Mouse (Mus musculus) limb, embryonic 14.5 days (tissue): ENCODE data around the gene S100a14. TPM values are rescaled to one million over a fixed set of nuclear protein-coding genes. Genes with fewer than 3 reads are reported as not detected.

Experiments used
- ATAC-seq: fragments of 200-750 bp; cut with Nextera tagmentation; 2 replicates; pipeline ENCODE4 v1.8.0; 2017; ENCODE audit warnings: low read depth, moderate number of reproducible peaks, moderate TSS enrichment; ENCODE audit not compliant: low FRiP score
- DNase-seq: peaks from one replicate; pipeline ENCODE4 v3.0.0-alpha.2; 2015; ENCODE audit warnings: low spot score
- H3K27ac ChIP-seq: fragments of 300-500 bp; sonication (generic); replicated peaks from 2 replicates; pipeline ENCODE4 v1.5.1; 2014; ENCODE audit warnings: low read depth, mild to moderate bottlenecking, low read length, moderate library complexity, mixed read lengths
- H3K27me3 ChIP-seq: fragments of 300-500 bp; sonication (generic); 2 replicates; pipeline ENCODE4 v1.6.1; 2014; ENCODE audit warnings: low read length, mixed read lengths; ENCODE audit not compliant: control insufficient read depth, insufficient read depth
- H3K36me3 ChIP-seq: fragments of 300-500 bp; sonication (generic); 2 replicates; pipeline ENCODE4 v1.6.1; 2014; ENCODE audit warnings: mild to moderate bottlenecking, low read length, moderate library complexity, mixed read lengths; ENCODE audit not compliant: control insufficient read depth, insufficient read depth
- H3K4me1 ChIP-seq: fragments of 300-500 bp; sonication (generic); 2 replicates; pipeline ENCODE4 v1.6.1; 2014; ENCODE audit warnings: antibody characterized with exemption, low read length, mixed read lengths; ENCODE audit not compliant: control insufficient read depth, insufficient read depth
- H3K4me2 ChIP-seq: fragments of 300-500 bp; sonication (generic); replicated peaks from 2 replicates; pipeline ENCODE4 v1.6.1; 2014; ENCODE audit warnings: low read depth, mild to moderate bottlenecking, low read length, moderate library complexity; ENCODE audit not compliant: severe bottlenecking
- H3K4me3 ChIP-seq: fragments of 300-500 bp; sonication (generic); replicated peaks from 2 replicates; pipeline ENCODE4 v1.5.1; 2014; ENCODE audit warnings: low read length
- H3K9ac ChIP-seq: fragments of 300-500 bp; sonication (generic); 2 replicates; pipeline ENCODE4 v1.6.1; 2014; ENCODE audit warnings: mild to moderate bottlenecking, low read depth, low read length, moderate library complexity; ENCODE audit not compliant: severe bottlenecking
- H3K9me3 ChIP-seq: fragments of 300-500 bp; sonication (generic); 2 replicates; pipeline ENCODE4 v1.6.1; 2016; ENCODE audit warnings: low read length; ENCODE audit not compliant: control insufficient read depth
- POLR2A ChIP-seq: fragments of 200-500 bp; IDR thresholded peaks from 2 replicates; pipeline ENCODE4 v1.8.0; 2012; ENCODE audit warnings: inconsistent platforms, mild to moderate bottlenecking, moderate library complexity, borderline replicate concordance; ENCODE audit not compliant: insufficient read depth, insufficient read length; ENCODE audit errors: extremely low read depth
- WGBS: fragments of 180-500 bp; shearing (Covaris S2); extraction: QIAGEN DNeasy Blood & Tissue Kit; methylation state at CpG from one replicate; pipeline ENCODE4 v1.1.7; 2014; 5-methylcytosine and 5-hydroxymethylcytosine counted together
- polyA plus RNA-seq, 2 experiments: library from polyadenylated mRNA; depleted of rRNA in 1 of 2; stranded (reverse) in 1 of 2; unstranded in 1 of 2; fragments of >200 nt; fragmentation: Nextera tagmentation in 1 of 2; extraction: Ambion mirVana in 1 of 2; gene quantifications; 2 replicates each; pipeline versions ENCODE4 v1.2.1 to v1.2.3; 2012 to 2014

Gene S100a14
- polyA plus RNA-seq (2012; rRNA removed) (21.3 and 51.3 TPM in 2 replicates), polyA plus RNA-seq (2014; fragmentation: Nextera tagmentation; extraction: Ambion mirVana) (23.7 and 33.4 TPM in 2 replicates)

DNA sequence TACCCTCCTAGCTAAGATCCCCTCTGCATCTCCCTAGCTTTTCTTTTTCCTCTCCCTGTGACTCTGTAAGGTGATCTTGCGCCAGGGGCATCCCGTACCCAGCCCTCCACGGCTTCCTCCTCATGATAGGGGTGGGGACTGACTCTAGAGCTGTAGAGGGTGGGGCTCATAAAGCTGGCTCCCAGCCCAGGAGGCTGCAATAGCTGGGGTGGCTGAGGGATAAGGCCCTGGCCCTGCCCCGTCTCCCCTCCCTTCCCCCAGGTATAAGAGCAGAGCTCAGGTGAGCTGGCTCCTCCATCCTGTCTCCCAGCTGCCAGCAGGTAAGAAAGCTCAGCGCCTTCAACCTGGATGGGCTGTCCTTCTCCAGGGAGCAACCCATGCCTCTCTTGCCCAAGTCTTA, at the start of gene S100a14:
TSS of gene S100a14 (plus strand) at position 277 of the 400 bp plus-strand sequence.
- 43% methylated on average over 5 of the region's 5 CpGs for WGBS
- Histone ChIP-seq H3K4me1 (peaks cover 4% of the 10 kb centered on the region; the same call in 1 of the 2 replicates), H3K4me3 (no peak within 1 kb of the TSS), H3K4me2 (no peak within 1 kb of the TSS), H3K27ac (0 out of 2 replicates have a peak within 1 kb of the TSS, but pooled peaks have one; percentile 6), H3K9me3 (0 out of 2 replicates have a peak, but pooled peaks cover 5% of the 10 kb centered on the region), H3K36me3 (no peaks in the 10 kb centered on the region), H3K9ac (no peak within 1 kb of the TSS), H3K27me3 (no peaks in the 10 kb centered on the region)
- TF ChIP-seq POLR2A, result no peak
- no peak for DNase-seq
- ATAC-seq, result no peak

DNA sequence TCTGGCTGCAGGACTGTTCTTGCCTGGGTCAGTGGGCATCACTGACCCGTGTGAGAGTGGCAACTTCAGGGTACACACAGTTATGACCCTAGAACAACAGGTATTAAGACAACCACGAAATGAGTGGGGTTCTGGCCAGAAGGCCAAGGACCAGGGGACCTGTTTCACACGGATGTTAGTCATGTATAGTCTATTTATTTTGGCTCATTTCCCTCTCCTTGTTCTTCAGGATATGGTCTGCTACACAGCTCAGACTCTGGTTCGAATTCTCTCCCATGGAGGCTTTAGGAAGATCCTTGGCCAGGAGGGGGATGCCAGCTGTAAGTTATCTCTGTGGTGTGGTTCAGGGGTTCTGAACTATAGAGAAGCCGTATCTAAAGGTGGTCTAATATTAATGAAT, 39.7 kb upstream of the S100a14 start:
- ATAC-seq (no peak), DNase-seq (no peak)
- no peak overlapping the region for H3K9ac ChIP-seq
- peaks cover 6% of the 10 kb centered on the region for H3K4me1 ChIP-seq
- H3K4me3 ChIP-seq, result no peak overlapping the region
- H3K27ac ChIP-seq, result no peak overlapping the region
- no peaks in the 10 kb centered on the region for H3K27me3 ChIP-seq
- WGBS, result 86% methylated on average over 5 of the region's 5 CpGs
- TF ChIP-seq POLR2A, result no peak
- peaks cover 72% of the 10 kb centered on the region for H3K36me3 ChIP-seq
- H3K9me3 ChIP-seq, result no peaks in the 10 kb centered on the region
- H3K4me2 ChIP-seq, result no peak overlapping the region

DNA sequence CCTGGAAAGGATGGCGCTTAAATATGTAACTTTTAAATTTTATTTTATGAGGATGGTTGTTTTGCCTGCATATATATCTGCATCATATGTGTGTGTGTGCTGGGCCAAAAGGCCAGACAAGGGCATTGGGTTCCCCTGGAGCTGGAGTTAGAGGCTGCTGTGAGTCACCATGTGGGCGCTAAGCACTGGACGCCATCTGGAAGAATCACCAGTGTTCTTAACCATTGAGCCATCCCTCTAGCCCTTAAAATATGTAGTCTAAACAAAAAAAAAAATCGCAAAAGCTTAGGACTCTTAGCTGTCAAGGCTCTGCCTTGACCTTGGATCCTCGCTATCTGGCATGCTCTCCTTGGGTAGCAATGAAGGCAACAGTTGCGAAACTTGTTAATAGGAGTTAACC, 38.1 kb upstream of the S100a14 start:
- no peak overlapping the region for H3K4me3 ChIP-seq
- ATAC-seq (no peak), DNase-seq (no peak)
- H3K36me3 ChIP-seq, result peaks cover 57% of the 10 kb centered on the region
- H3K9me3 ChIP-seq, result no peaks in the 10 kb centered on the region
- H3K27me3 ChIP-seq, result no peaks in the 10 kb centered on the region
- H3K4me1 ChIP-seq, result peaks cover 6% of the 10 kb centered on the region
- 81% methylated on average over 6 of the region's 6 CpGs for WGBS
- H3K9ac ChIP-seq, result no peak overlapping the region
- no peak for TF ChIP-seq POLR2A
- no peak overlapping the region for H3K4me2 ChIP-seq
- H3K27ac ChIP-seq, result no peak overlapping the region

DNA sequence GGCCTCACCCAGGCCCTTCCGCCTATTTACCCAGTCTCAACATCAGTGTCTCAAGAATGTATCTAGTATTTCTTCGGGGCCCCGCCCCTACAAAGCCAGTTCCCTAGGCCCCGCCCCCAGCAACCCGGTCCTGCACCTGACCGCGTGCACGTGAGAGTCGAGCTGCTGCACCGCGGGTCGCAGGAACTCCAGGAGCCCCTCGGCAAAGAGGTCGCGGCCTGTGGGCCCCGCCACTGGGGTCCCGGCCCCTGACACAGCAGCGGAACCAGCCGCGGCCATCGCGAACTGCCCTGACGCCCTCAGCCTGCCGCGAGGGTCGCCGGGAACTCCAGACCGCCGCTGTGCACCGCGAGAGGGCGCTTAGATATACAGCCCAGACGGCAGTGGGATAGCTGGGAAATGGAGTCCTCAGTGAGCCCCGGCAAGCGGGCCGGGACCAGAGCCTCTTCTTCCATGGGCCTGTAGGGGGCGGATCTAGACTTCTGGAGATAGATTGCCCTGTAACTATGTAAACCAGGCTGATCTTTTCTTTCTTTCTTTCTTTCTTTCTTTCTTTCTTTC, 35.9 kb upstream of the S100a14 start, which contains the start of gene Snapin:
TSS of gene Snapin (minus strand) at position 338 of the 561 bp plus-strand sequence.
- peak within 1 kb of the TSS; percentile 77 for H3K4me3 ChIP-seq
- TF ChIP-seq POLR2A, result peak; percentile 85; the same call in 1 of the 2 replicates
- peaks cover 6% of the 10 kb centered on the region for H3K4me1 ChIP-seq
- ATAC-seq, result peak; percentile 97
- peaks cover 37% of the 10 kb centered on the region for H3K36me3 ChIP-seq
- H3K27me3 ChIP-seq, result no peaks in the 10 kb centered on the region
- no peaks in the 10 kb centered on the region for H3K9me3 ChIP-seq
- peak within 1 kb of the TSS; percentile 74 for H3K9ac ChIP-seq
- H3K27ac ChIP-seq, result peak within 1 kb of the TSS; percentile 67; the same call in 1 of the 2 replicates
- WGBS, result 5% methylated on average over 37 of the region's 37 CpGs
- DNase-seq, result peak; percentile 97
- H3K4me2 ChIP-seq, result peak within 1 kb of the TSS; percentile 76

DNA sequence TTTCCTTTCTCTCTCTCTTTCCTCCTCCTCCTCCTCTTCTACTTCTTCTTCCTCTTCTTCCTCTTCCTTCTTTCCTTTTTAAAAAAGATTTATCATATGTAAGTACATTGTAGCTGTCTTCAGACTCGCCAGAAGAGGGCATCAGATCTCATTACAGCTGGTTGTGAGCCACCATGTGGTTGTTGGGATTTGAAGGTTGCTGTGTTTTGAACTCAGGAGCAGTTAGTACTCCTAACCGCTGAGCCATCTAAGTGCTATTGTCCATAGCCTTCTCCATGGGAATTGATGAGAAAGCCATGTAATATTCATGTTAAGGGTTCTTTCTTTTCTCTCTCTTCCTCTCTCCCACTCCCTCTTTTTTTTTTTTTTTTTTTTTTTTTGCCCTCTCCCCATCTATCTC, 35.3 kb upstream of the S100a14 start:
- Histone ChIP-seq H3K4me1 (peaks cover 6% of the 10 kb centered on the region), H3K4me2 (no peak overlapping the region), H3K4me3 (no peak overlapping the region), H3K9me3 (no peaks in the 10 kb centered on the region), H3K27ac (no peak overlapping the region), H3K9ac (no peak overlapping the region), H3K27me3 (no peaks in the 10 kb centered on the region), H3K36me3 (peaks cover 36% of the 10 kb centered on the region)
- ATAC-seq (no peak), DNase-seq (peak; percentile 27)
- WGBS, result 46% methylated on average over 2 of the region's 2 CpGs
- no peak for TF ChIP-seq POLR2A
